Mouse (Mus musculus) lung, postnatal 14 days (tissue): ENCODE results near the gene Ralgds.

Source experiments
- DNase-seq: peaks from one replicate; pipeline ENCODE4 v3.0.0; 2021

Ralgds gene

GRCm38 (mm10) chr2:28534436-28535262, 21.7 kb downstream of the Ralgds start:
- DNase-seq = peak; percentile 66

GRCm38 (mm10) chr2:28535263-28535540, 22.3 kb downstream of the Ralgds start:
- DNase-seq = no peak

- DNase-seq = peak; percentile 45
Observed at GRCm38 (mm10) chr2:28535650-28536049, 22.7 kb downstream of the Ralgds start.

- peak; percentile 58 for DNase-seq
Observed at GRCm38 (mm10) chr2:28536166-28536565, 23.2 kb downstream of the Ralgds start.

- no peak for DNase-seq
Observed at GRCm38 (mm10) chr2:28536766-28537633, 24.1 kb downstream of the Ralgds start.

GRCm38 (mm10) chr2:28537634-28537920, 24.7 kb downstream of the Ralgds start:
- DNase-seq = no peak

- no peak for DNase-seq
Observed at GRCm38 (mm10) chr2:28537995-28538816, 25.3 kb downstream of the Ralgds start.

GRCm38 (mm10) chr2:28538817-28539128, 25.8 kb downstream of the Ralgds start:
- no peak for DNase-seq

- peak; percentile 65 for DNase-seq
Observed at GRCm38 (mm10) chr2:28539206-28539605, 26.3 kb downstream of the Ralgds start.

GRCm38 (mm10) chr2:28539949-28540348, 27.0 kb downstream of the Ralgds start:
- peak; percentile 21 for DNase-seq

GRCm38 (mm10) chr2:28540587-28541227, 27.8 kb downstream of the Ralgds start:
- no peak for DNase-seq

GRCm38 (mm10) chr2:28543894-28544293, 31.0 kb downstream of the Ralgds start:
- no peak for DNase-seq

GRCm38 (mm10) chr2:28545976-28546375, 33.1 kb downstream of the Ralgds start:
- no peak for DNase-seq

- DNase-seq = no peak
Observed at GRCm38 (mm10) chr2:28546560-28546959, 33.6 kb downstream of the Ralgds start.

- DNase-seq = peak; percentile 93
Observed at GRCm38 (mm10) chr2:28547237-28548172, 34.6 kb downstream of the Ralgds start.

- no peak for DNase-seq
Observed at GRCm38 (mm10) chr2:28549157-28549556, 36.2 kb downstream of the Ralgds start.

- no peak for DNase-seq
Observed at GRCm38 (mm10) chr2:28552301-28552700, 39.4 kb downstream of the Ralgds start.

- no peak for DNase-seq
Observed at GRCm38 (mm10) chr2:28557452-28557851, 44.5 kb downstream of the Ralgds start.

- DNase-seq = no peak
Observed at GRCm38 (mm10) chr2:28563303-28563702, 50.4 kb downstream of the Ralgds start, which contains the start of gene Cel. Gene Cel (minus strand): TSS chr2:28563403.

GRCm38 (mm10) chr2:28563830-28564229, 50.9 kb downstream of the Ralgds start:
- DNase-seq = no peak

- DNase-seq = no peak
Observed at GRCm38 (mm10) chr2:28564380-28564779, 51.5 kb downstream of the Ralgds start.

GRCm38 (mm10) chr2:28566545-28566944, 53.6 kb downstream of the Ralgds start:
- no peak for DNase-seq
